Mouse (Mus musculus) kidney, postnatal 0 days (tissue): ENCODE data around the gene D830030K20Rik. TPM values are rescaled to one million over a fixed set of nuclear protein-coding genes. Genes with fewer than 3 reads are reported as not detected.
"Not testable (repeated sequence)": the region's sequence is repeated elsewhere in the genome, so short reads cannot be mapped to it uniquely, and the experiment has no call there.

Experiments used
- ATAC-seq: fragments of 200-750 bp; cut with Nextera tagmentation; replicated peaks from 2 replicates; pipeline ENCODE4 v1.8.0; 2017; ENCODE audit warnings: low read depth, moderate number of reproducible peaks, moderate TSS enrichment, moderate library complexity; ENCODE audit not compliant: low FRiP score
- DNase-seq: peaks from one replicate; pipeline ENCODE4 v3.0.0-alpha.2; 2016; ENCODE audit warnings: low spot score
- H3K27ac ChIP-seq: fragments of 300-500 bp; sonication (generic); 2 replicates; pipeline ENCODE4 v1.5.1; 2014; ENCODE audit warnings: mild to moderate bottlenecking
- H3K27me3 ChIP-seq: fragments of 300-500 bp; sonication (generic); 2 replicates; pipeline ENCODE4 v1.6.1; 2014; ENCODE audit warnings: low read length, mixed read lengths; ENCODE audit not compliant: insufficient read depth
- H3K36me3 ChIP-seq: fragments of 300-500 bp; sonication (generic); 2 replicates; pipeline ENCODE4 v1.6.1; 2014; ENCODE audit warnings: low read length, mixed read lengths; ENCODE audit not compliant: insufficient read depth
- H3K4me1 ChIP-seq: fragments of 300-500 bp; sonication (generic); replicated peaks from 2 replicates; pipeline ENCODE4 v1.6.1; 2014; ENCODE audit warnings: antibody characterized with exemption, low read length, mixed read lengths; ENCODE audit not compliant: insufficient read depth
- H3K4me2 ChIP-seq: fragments of 300-500 bp; sonication (generic); 2 replicates; pipeline ENCODE4 v1.6.1; 2014; ENCODE audit warnings: mild to moderate bottlenecking, low read length, moderate library complexity, mixed read lengths
- H3K4me3 ChIP-seq: fragments of 300-500 bp; sonication (generic); replicated peaks from 2 replicates; pipeline ENCODE4 v1.5.1; 2014; ENCODE audit warnings: low read depth, low read length
- H3K9ac ChIP-seq: fragments of 300-500 bp; sonication (generic); 2 replicates; pipeline ENCODE4 v1.6.1; 2014; ENCODE audit warnings: low read depth, low read length
- H3K9me3 ChIP-seq: fragments of 300-500 bp; sonication (generic); replicated peaks from 2 replicates; pipeline ENCODE4 v1.6.1; 2016; ENCODE audit warnings: low read length, inconsistent platforms, mixed read lengths
- CTCF ChIP-seq: IDR thresholded peaks from 2 replicates; pipeline ENCODE4 v1.5.1; 2016; ENCODE audit warnings: antibody characterized with exemption, low read depth, mild to moderate bottlenecking, moderate library complexity
- WGBS: fragments of 180-500 bp; shearing (Covaris S2); extraction: QIAGEN DNeasy Blood & Tissue Kit; methylation state at CpG from one replicate; pipeline ENCODE4 v1.1.7; 2014; 5-methylcytosine and 5-hydroxymethylcytosine counted together
- polyA plus RNA-seq: library from polyadenylated mRNA; unstranded; fragments of >200 nt; fragmentation: Nextera tagmentation; extraction: Ambion mirVana; gene quantifications from 2 replicates; pipeline ENCODE4 v1.2.1, GENCODE M21; 2015

The D830030K20Rik gene
- polyA plus RNA-seq = 3.1 and 3.5 TPM in 2 replicates

DNA sequence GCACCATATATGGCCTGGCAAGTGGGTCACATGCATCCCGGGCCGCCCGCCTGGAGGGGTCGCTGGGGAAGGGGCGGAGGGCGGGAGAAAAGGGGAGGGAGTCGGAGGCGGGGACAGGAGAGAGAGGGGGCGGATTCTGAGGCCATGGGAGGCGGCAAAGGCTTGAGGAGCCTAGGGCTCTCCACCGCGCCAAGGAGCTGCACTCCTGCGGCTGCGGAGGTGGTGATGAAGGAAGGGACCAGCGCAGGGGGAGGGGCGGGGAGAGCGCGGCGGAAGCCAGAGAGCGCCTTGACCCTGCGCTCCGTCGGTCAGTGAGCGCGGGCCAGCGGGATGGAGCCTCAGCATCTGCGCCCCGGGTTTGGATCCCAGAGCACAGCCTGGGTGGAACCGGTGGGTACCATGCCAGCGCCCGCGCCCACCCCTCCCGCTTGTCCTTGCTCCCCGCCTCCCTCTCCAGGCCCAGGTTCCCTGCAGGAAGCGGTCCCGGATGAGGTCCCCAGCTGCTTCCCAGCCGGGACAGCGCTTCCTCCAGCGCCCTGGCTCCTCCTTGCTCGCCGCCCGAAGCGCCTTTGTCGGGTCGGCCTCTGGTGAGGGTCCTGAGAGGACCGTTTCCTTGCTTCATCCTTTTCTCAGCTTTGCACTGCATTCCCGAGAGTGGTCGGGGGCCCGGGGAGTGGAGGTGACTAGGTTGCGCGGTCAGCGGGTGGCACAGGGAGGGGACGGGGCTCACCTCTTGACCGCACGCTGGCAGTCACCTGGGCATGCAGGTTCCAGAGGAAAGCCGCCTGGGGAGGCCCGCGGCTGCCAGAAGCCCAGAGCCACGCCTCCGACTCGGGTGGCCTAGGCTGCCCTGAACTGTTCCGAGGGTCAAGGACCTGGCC is at the start of gene D830030K20Rik:
TSS of gene D830030K20Rik (plus strand) at position 217 of the 881 bp plus-strand sequence.
- not testable (repeated sequence) for H3K36me3 ChIP-seq, H3K9ac ChIP-seq, ATAC-seq, H3K27ac ChIP-seq, H3K27me3 ChIP-seq, DNase-seq, H3K9me3 ChIP-seq, H3K4me1 ChIP-seq
- peak within 1 kb of the TSS; percentile 63 for H3K4me2 ChIP-seq
- peak within 1 kb of the TSS; percentile 33 for H3K4me3 ChIP-seq
- 0% methylated on average over 13 of the region's 62 CpGs for WGBS

DNA sequence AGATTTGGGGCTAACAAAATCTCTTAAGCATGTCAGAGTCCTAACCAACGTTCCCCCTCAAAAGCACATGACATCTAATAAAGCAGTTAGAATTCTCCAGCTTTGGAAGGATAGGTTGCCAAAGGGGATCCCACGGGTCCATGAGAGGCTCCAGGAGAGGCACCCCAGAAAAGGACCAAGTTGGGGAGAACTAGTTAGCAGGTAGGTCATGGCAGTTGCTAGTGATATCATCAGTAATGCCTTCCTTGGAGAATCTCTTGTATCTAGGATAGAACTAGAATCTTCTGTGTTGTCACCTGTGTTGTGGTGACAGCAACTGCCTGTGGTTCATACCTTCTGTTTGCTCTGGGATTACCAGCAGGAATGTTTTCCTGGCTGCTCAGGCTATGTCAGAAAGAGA is 20.3 kb upstream of the D830030K20Rik start, which contains the start of gene Gm5795:
TSS of gene Gm5795 (plus strand) at position 301 of the 400 bp plus-strand sequence.
- H3K27ac ChIP-seq, H3K9me3 ChIP-seq, H3K9ac ChIP-seq, H3K36me3 ChIP-seq, ATAC-seq, DNase-seq, H3K4me1 ChIP-seq, H3K4me2 ChIP-seq, H3K4me3 ChIP-seq, H3K27me3 ChIP-seq: not testable (repeated sequence)
- WGBS = no CpG with 5 or more reads among the region's 2 CpGs

DNA sequence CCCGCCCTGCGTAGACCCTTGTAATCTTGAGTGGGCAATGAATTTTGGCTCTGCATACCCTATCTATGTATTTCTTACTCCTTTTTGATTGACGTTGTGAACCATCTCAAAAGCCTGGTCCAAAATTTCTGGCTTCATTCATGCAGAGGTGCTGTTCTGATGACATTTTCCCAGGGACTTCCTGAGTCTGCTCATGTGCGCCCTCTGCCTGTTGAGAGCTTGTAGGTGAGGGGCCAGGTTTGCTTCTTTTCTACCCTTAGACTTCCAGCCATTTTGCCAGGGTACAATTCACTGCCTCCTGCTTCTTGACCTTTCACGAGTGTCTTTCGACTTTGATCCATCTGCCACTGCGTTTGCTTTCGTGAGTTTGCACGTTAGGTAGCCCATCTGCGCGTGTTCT is 1.1 kb downstream of the D830030K20Rik start:
- not testable (repeated sequence) for H3K27me3 ChIP-seq, H3K9ac ChIP-seq, H3K4me3 ChIP-seq, H3K4me2 ChIP-seq, H3K9me3 ChIP-seq, H3K27ac ChIP-seq, H3K36me3 ChIP-seq, ATAC-seq, H3K4me1 ChIP-seq
- 14% methylated on average over 9 of the region's 11 CpGs for whole genome bisulfite sequencing
- TF ChIP-seq CTCF = peak; percentile 57
- DNase-seq = peak; percentile 9

DNA sequence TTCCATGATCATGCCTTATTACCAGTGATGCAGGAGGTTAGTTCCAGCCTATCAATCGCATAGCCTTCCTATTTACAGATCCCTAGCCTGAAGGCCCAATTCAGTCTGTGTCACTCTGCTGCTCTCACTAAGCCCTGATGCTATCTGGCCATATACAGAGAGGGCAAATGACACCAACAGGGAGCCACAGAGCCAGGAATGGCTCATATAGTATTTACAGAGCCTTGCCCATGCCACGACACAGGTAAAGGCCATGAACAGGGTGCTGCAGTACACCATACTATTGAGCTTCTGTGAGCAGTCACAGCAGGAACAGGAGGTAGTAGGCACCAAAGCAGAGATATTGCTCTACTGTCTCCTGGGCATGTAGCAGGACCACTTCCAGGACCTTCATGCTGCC is 54.2 kb downstream of the D830030K20Rik start:
- H3K9ac ChIP-seq, H3K27me3 ChIP-seq, H3K9me3 ChIP-seq, H3K4me2 ChIP-seq, H3K36me3 ChIP-seq, H3K4me1 ChIP-seq, ATAC-seq, H3K4me3 ChIP-seq, H3K27ac ChIP-seq, DNase-seq: not testable (repeated sequence)
- WGBS = 88% methylated on average over 2 of the region's 2 CpGs

Other genes starting within 250 kb of the D830030K20Rik start
- not detected in 2 replicates for gene Gm2888, start 178.5 kb upstream of the D830030K20Rik start, polyA plus RNA-seq
- 0.99 and 1.1 TPM in 2 replicates for gene Gm2897, start 159.2 kb upstream of the D830030K20Rik start, polyA plus RNA-seq
- not detected in 2 replicates for gene Gm10340, start 74.5 kb upstream of the D830030K20Rik start, polyA plus RNA-seq
- not detected in 2 replicates for gene Gm5795, start 20.2 kb upstream of the D830030K20Rik start, polyA plus RNA-seq
- not detected in 2 replicates for gene Gm2956, start 124.1 kb downstream of the D830030K20Rik start, polyA plus RNA-seq
- not detected in 2 replicates for gene Gm10413, start 186.6 kb downstream of the D830030K20Rik start, polyA plus RNA-seq
- gene Gm10409, start 204.1 kb downstream of the D830030K20Rik start, polyA plus RNA-seq = 0.47 and 0.49 TPM in 2 replicates
- 0.09 TPM in 2 replicates for gene Gm3005, start 219.6 kb downstream of the D830030K20Rik start, polyA plus RNA-seq
- gene Gm10408, start 240.9 kb downstream of the D830030K20Rik start, polyA plus RNA-seq = not detected in 2 replicates